Comparison of ENCODE assay signal across 9 mouse cellular contexts in the genomic region with DNA sequence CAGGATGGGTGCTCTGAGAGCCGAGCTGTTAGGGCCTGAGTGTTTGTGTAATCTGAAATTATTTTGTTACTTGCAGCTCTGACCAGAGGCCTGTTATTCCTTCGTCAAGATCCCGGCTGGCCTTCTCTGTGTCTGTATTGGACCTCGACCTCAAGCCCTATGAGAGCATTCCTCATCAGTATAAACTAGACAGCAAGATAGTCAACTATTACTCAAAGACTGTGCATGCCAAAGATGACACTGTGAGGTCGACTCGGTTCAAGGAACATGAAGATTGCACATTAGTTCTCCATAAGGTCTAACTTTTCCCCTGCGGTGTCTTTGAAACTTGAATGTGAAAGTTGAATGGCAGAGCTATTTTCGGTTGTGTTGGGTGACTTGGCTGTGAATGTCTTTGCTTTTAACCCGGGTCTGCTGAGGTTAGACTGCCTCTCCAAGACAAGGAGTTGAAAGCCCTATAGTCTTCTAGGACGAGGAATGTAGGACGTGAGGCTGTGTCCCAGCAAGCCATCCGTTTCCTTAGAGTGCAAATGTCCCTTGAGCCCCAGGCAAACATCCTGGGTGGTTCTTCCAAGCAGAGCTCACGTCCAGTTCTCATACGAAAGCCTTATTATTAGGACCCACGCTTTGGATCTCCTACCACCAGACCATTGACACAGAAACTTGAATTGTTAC. TPM values are rescaled to one million over a fixed set of nuclear protein-coding genes. Genes with fewer than 3 reads are reported as not detected.
DNase-seq lines count a peak whose midpoint lies in the region; ATAC-seq and TF ChIP-seq lines count a peak whose summit lies in the region.
"Had no signal": no experiment of that assay in that cellular context is flagged by ENCODE, and none has a peak within 500 bp of the region (broad histone marks: within the 10 kb centered on the region; RNA-seq: fewer than 3 reads in every experiment).

No protein-coding gene starts in this region.

- peak overlapping the region; percentile 46; the same call in 1 of the 2 replicates for H3K27ac ChIP-seq in hindbrain, postnatal 0 days
- no peak overlapping the region for H3K27ac ChIP-seq in hindbrain, embryonic 10.5 days
- peak overlapping the region; percentile 12 for H3K27ac ChIP-seq in heart, postnatal 0 days (ENCODE audit: low read depth)
- no peak overlapping the region for H3K27ac ChIP-seq in thymus, adult 2 months (ENCODE audit: control insufficient read depth, insufficient read depth, low read length)
- H3K27ac ChIP-seq: midbrain, embryonic 12.5 days had no signal

- H3K36me3 ChIP-seq in hindbrain, postnatal 0 days (ENCODE audit: insufficient read depth, low read length) = peaks cover 25% of the 10 kb centered on the region
- H3K36me3 ChIP-seq in hindbrain, embryonic 10.5 days = peaks cover 77% of the 10 kb centered on the region
- peaks cover 56% of the 10 kb centered on the region for H3K36me3 ChIP-seq in heart, postnatal 0 days (replicated peaks; ENCODE audit: control insufficient read depth, insufficient read depth, low read length)
- H3K36me3 ChIP-seq in thymus, adult 2 months (ENCODE audit: control insufficient read depth, insufficient read depth, low read length) = peaks cover 17% of the 10 kb centered on the region

- H3K4me3 ChIP-seq in hindbrain, postnatal 0 days (ENCODE audit: low read length) = no peak overlapping the region
- no peak overlapping the region for H3K4me3 ChIP-seq in hindbrain, embryonic 10.5 days
- no peak overlapping the region for H3K4me3 ChIP-seq in heart, postnatal 0 days (ENCODE audit: low read depth, low read length)
- no peak overlapping the region for H3K4me3 ChIP-seq in thymus, adult 2 months (ENCODE audit: control insufficient read depth, insufficient read depth, low read length)
- H3K4me3 ChIP-seq: midbrain, embryonic 12.5 days had no signal

- TF ChIP-seq EP300 in heart, postnatal 0 days (IDR thresholded peaks at IDR 0.05; ENCODE audit: low read depth) = no peak

- H3K27me3 ChIP-seq in hindbrain, postnatal 0 days (ENCODE audit: insufficient read depth, low read length) = no peaks in the 10 kb centered on the region
- H3K27me3 ChIP-seq in hindbrain, embryonic 10.5 days (ENCODE audit: insufficient read depth, poor library complexity, severe bottlenecking) = no peaks in the 10 kb centered on the region
- H3K27me3 ChIP-seq in heart, postnatal 0 days (ENCODE audit: control insufficient read depth, insufficient read depth, low read length) = no peaks in the 10 kb centered on the region
- no peaks in the 10 kb centered on the region for H3K27me3 ChIP-seq in thymus, adult 2 months (ENCODE audit: control insufficient read depth, insufficient read depth, low read length)
- H3K27me3 ChIP-seq: midbrain, embryonic 12.5 days had no signal

- no peak overlapping the region for H3K4me2 ChIP-seq in hindbrain, postnatal 0 days (ENCODE audit: low read depth, low read length)
- H3K4me2 ChIP-seq in heart, postnatal 0 days (ENCODE audit: low read depth, low read length) = no peak overlapping the region
- H3K4me2 ChIP-seq: midbrain, embryonic 12.5 days had no signal

- ATAC-seq in hindbrain, postnatal 0 days = no peak
- ATAC-seq in heart, postnatal 0 days (ENCODE audit: insufficient read depth, low read depth) = no peak; the same call in 1 of the 2 replicates

- no peak for TF ChIP-seq POLR2A in thymus, adult 2 months (IDR thresholded peaks at IDR 0.05; ENCODE audit: control insufficient read depth, extremely low read depth, insufficient read depth, low read length, poor library complexity)

- H3K9ac ChIP-seq in hindbrain, postnatal 0 days (replicated peaks; ENCODE audit: low read length) = no peak overlapping the region
- no peak overlapping the region for H3K9ac ChIP-seq in heart, postnatal 0 days (replicated peaks; ENCODE audit: low read depth, low read length)
- H3K9ac ChIP-seq: midbrain, embryonic 12.5 days had no signal

- no peaks in the 10 kb centered on the region for H3K9me3 ChIP-seq in hindbrain, postnatal 0 days (ENCODE audit: low read length)
- no peaks in the 10 kb centered on the region for H3K9me3 ChIP-seq in hindbrain, embryonic 10.5 days
- no peaks in the 10 kb centered on the region for H3K9me3 ChIP-seq in heart, postnatal 0 days (replicated peaks; ENCODE audit: control insufficient read depth, low read length)
- H3K9me3 ChIP-seq: midbrain, embryonic 12.5 days had no signal

- H3K4me1 ChIP-seq in hindbrain, postnatal 0 days (ENCODE audit: insufficient read depth, low read length) = no peaks in the 10 kb centered on the region
- no peaks in the 10 kb centered on the region for H3K4me1 ChIP-seq in hindbrain, embryonic 10.5 days (replicated peaks)
- H3K4me1 ChIP-seq in heart, postnatal 0 days (ENCODE audit: control insufficient read depth, insufficient read depth) = no peaks in the 10 kb centered on the region
- H3K4me1 ChIP-seq in thymus, adult 2 months (replicated peaks; ENCODE audit: control insufficient read depth, insufficient read depth, low read length) = no peaks in the 10 kb centered on the region
- H3K4me1 ChIP-seq: midbrain, embryonic 12.5 days had no signal

- 63% methylated on average over 15 of the region's 15 CpGs for WGBS in hindbrain, postnatal 0 days
- WGBS in hindbrain, embryonic 10.5 days = 70% methylated on average over 15 of the region's 15 CpGs
- WGBS in heart, postnatal 0 days = 73% methylated on average over 15 of the region's 15 CpGs
- WGBS in thymus, adult 2 months = 97% methylated on average over 15 of the region's 15 CpGs

- no peak for TF ChIP-seq CTCF in hindbrain, postnatal 0 days (IDR thresholded peaks at IDR 0.05; ENCODE audit: low read depth)
- TF ChIP-seq CTCF in heart, postnatal 0 days (IDR thresholded peaks at IDR 0.05; ENCODE audit: low read depth) = no peak
- no peak for TF ChIP-seq CTCF in thymus, adult 2 months (IDR thresholded peaks at IDR 0.05; ENCODE audit: borderline replicate concordance, control insufficient read depth, extremely low read depth, insufficient read depth, low read length, poor library complexity)

- DNase-seq in hindbrain, postnatal 0 days (ENCODE audit: low spot score) = no peak
- DNase-seq in hindbrain, embryonic 10.5 days (ENCODE audit: low spot score) = no peak
- DNase-seq in adrenal gland, postnatal 14 days = peak; percentile 66
- DNase-seq in heart, postnatal 0 days (ENCODE audit: low spot score) = no peak
- DNase-seq in lung, postnatal 14 days = peak; percentile 75
- DNase-seq in right cerebral cortex, postnatal 36 days (ENCODE audit: low spot score in 2 of 2) = no peak
- no peak for DNase-seq in cerebellum, adult 11 months
- no peak for DNase-seq in thymus, adult 2 months

RNA-seq across cellular contexts. Expression of a gene that starts 31.5 kb away (rescaled TPM):
- 0.14 and 0.16 TPM in 2 replicates for total RNA-seq in hindbrain, postnatal 0 days (2014; rRNA removed)
- polyA plus RNA-seq in hindbrain, postnatal 0 days (2015; fragmentation: Nextera tagmentation; extraction: Ambion mirVana) = 0.51 and 0.64 TPM in 2 replicates
- 1.1 and 1.5 TPM in 2 replicates for polyA plus RNA-seq in hindbrain, embryonic 10.5 days (2016; fragmentation: Nextera tagmentation; extraction: Ambion mirVana)
- 1.3 TPM in 2 replicates for total RNA-seq in adrenal gland, postnatal 14 days (2021)
- 0.04 and 0.27 TPM in 2 replicates for total RNA-seq in heart, postnatal 0 days (2014; rRNA removed; ENCODE audit: low replicate concordance)
- 0.70 and 0.72 TPM in 2 replicates for polyA plus RNA-seq in heart, postnatal 0 days (2015; fragmentation: Nextera tagmentation; extraction: Ambion mirVana)
- polyA plus RNA-seq in thymus, adult 2 months (2012; rRNA removed) = not detected in 2 replicates

RNA-seq across cellular contexts. Expression of a gene that starts 40.5 kb away (rescaled TPM):
- 9.2 and 11.9 TPM in 2 replicates for total RNA-seq in hindbrain, postnatal 0 days (2014; rRNA removed)
- polyA plus RNA-seq in hindbrain, postnatal 0 days (2015; fragmentation: Nextera tagmentation; extraction: Ambion mirVana) = 10.2 and 10.8 TPM in 2 replicates
- 19.5 and 20.0 TPM in 2 replicates for polyA plus RNA-seq in hindbrain, embryonic 10.5 days (2016; fragmentation: Nextera tagmentation; extraction: Ambion mirVana)
- 21.8 and 27.5 TPM in 2 replicates for total RNA-seq in adrenal gland, postnatal 14 days (2021)
- 8.0 and 22.3 TPM in 2 replicates for total RNA-seq in heart, postnatal 0 days (2014; rRNA removed; ENCODE audit: low replicate concordance)
- polyA plus RNA-seq in heart, postnatal 0 days (2015; fragmentation: Nextera tagmentation; extraction: Ambion mirVana) = 8.2 and 9.3 TPM in 2 replicates
- polyA plus RNA-seq in thymus, adult 2 months (2012; rRNA removed) = 6.7 and 7.1 TPM in 2 replicates

RNA-seq across cellular contexts. Expression of a gene that starts 43.0 kb away (rescaled TPM):
- 2.6 and 4.6 TPM in 2 replicates for total RNA-seq in hindbrain, postnatal 0 days (2014; rRNA removed)
- polyA plus RNA-seq in hindbrain, postnatal 0 days (2015; fragmentation: Nextera tagmentation; extraction: Ambion mirVana) = 2.9 and 3.0 TPM in 2 replicates
- polyA plus RNA-seq in hindbrain, embryonic 10.5 days (2016; fragmentation: Nextera tagmentation; extraction: Ambion mirVana) = 0.52 and 0.63 TPM in 2 replicates
- total RNA-seq in adrenal gland, postnatal 14 days (2021) = 8.3 and 12.0 TPM in 2 replicates
- 5.3 and 6.6 TPM in 2 replicates for total RNA-seq in heart, postnatal 0 days (2014; rRNA removed; ENCODE audit: low replicate concordance)
- 5.7 and 6.4 TPM in 2 replicates for polyA plus RNA-seq in heart, postnatal 0 days (2015; fragmentation: Nextera tagmentation; extraction: Ambion mirVana)
- polyA plus RNA-seq in thymus, adult 2 months (2012; rRNA removed) = 0.66 and 0.84 TPM in 2 replicates

Comparison
In these comparisons a context has a peak if more than half of its experiments do, and no peak if none do; other contexts are left out.
1. H3K27ac ChIP-seq: peak in hindbrain, postnatal 0 days (single experiment) and heart, postnatal 0 days (single experiment); none in hindbrain, embryonic 10.5 days (single experiment) and thymus, adult 2 months (single experiment).
2. DNase-seq: peak in adrenal gland, postnatal 14 days (single experiment) and lung, postnatal 14 days (single experiment); none in hindbrain, postnatal 0 days (single experiment), hindbrain, embryonic 10.5 days (single experiment), heart, postnatal 0 days (single experiment), right cerebral cortex, postnatal 36 days (0 of 2), cerebellum, adult 11 months (single experiment) and thymus, adult 2 months (single experiment).